Mouse (Mus musculus): ENCODE data around the gene Bach1. TPM values are rescaled to one million over a fixed set of nuclear protein-coding genes. Genes with fewer than 3 reads are reported as not detected.

Gene Bach1
- polyA plus RNA-seq (2014; fragmentation: Nextera tagmentation; extraction: Ambion mirVana), result 21.7 and 22.4 TPM in 2 replicates

GRCm38 (mm10) chr16:87698692-87699305 is at the start of gene Bach1:
Gene Bach1 (plus strand): TSS chr16:87698945.
- WGBS, result under 1% methylated on average over 72 of the region's 84 CpGs

GRCm38 (mm10) chr16:87652344-87652743 is 46.4 kb upstream of the Bach1 start:
- no peaks in the 10 kb centered on the region for H3K4me1 ChIP-seq (ENCODE audit: control insufficient read depth, insufficient read depth, low read length)
- no peaks in the 10 kb centered on the region for H3K9me3 ChIP-seq (ENCODE audit: control insufficient read depth, low read length)
- no peak overlapping the region for H3K9ac ChIP-seq (replicated peaks; ENCODE audit: low read depth, low read length)
- no peaks in the 10 kb centered on the region for H3K27me3 ChIP-seq (ENCODE audit: control insufficient read depth, insufficient read depth, low read length)
- H3K4me3 ChIP-seq (ENCODE audit: low read depth, low read length), result no peak overlapping the region
- 67% methylated on average over 8 of the region's 8 CpGs for WGBS
- H3K36me3 ChIP-seq (ENCODE audit: control insufficient read depth, insufficient read depth, low read length), result no peaks in the 10 kb centered on the region
- no peak overlapping the region for H3K27ac ChIP-seq (ENCODE audit: low read depth, low read length)
- ATAC-seq (ENCODE audit: low read depth), result no peak
- H3K4me2 ChIP-seq (ENCODE audit: low read depth, low read length), result no peak overlapping the region

More at GRCm38 (mm10) chr16:87698692-87699305, at the start of gene Bach1:
- Histone ChIP-seq H3K9ac (replicated peaks; ENCODE audit: low read depth, low read length) (peak within 1 kb of the TSS; percentile 97), H3K9me3 (ENCODE audit: control insufficient read depth, low read length) (no peaks in the 10 kb centered on the region), H3K4me3 (ENCODE audit: low read depth, low read length) (peak within 1 kb of the TSS; percentile 86), H3K4me1 (ENCODE audit: control insufficient read depth, insufficient read depth, low read length) (peaks cover 10% of the 10 kb centered on the region; the same call in 1 of the 2 replicates), H3K36me3 (ENCODE audit: control insufficient read depth, insufficient read depth, low read length) (no peaks in the 10 kb centered on the region), H3K4me2 (ENCODE audit: low read depth, low read length) (peak within 1 kb of the TSS; percentile 80), H3K27me3 (ENCODE audit: control insufficient read depth, insufficient read depth, low read length) (no peaks in the 10 kb centered on the region), H3K27ac (ENCODE audit: low read depth, low read length) (peak within 1 kb of the TSS; percentile 89)
- ATAC-seq (ENCODE audit: low read depth), result peak; percentile 93

GRCm38 (mm10) chr16:87652924-87653323 is 45.8 kb upstream of the Bach1 start:
- Histone ChIP-seq H3K27ac (ENCODE audit: low read depth, low read length) (no peak overlapping the region), H3K4me1 (ENCODE audit: control insufficient read depth, insufficient read depth, low read length) (no peaks in the 10 kb centered on the region), H3K9me3 (ENCODE audit: control insufficient read depth, low read length) (no peaks in the 10 kb centered on the region), H3K27me3 (ENCODE audit: control insufficient read depth, insufficient read depth, low read length) (no peaks in the 10 kb centered on the region), H3K36me3 (ENCODE audit: control insufficient read depth, insufficient read depth, low read length) (no peaks in the 10 kb centered on the region), H3K4me2 (ENCODE audit: low read depth, low read length) (no peak overlapping the region), H3K4me3 (ENCODE audit: low read depth, low read length) (no peak overlapping the region), H3K9ac (replicated peaks; ENCODE audit: low read depth, low read length) (no peak overlapping the region)
- WGBS, result 87% methylated on average over 13 of the region's 13 CpGs
- ATAC-seq (ENCODE audit: low read depth), result no peak

GRCm38 (mm10) chr16:87654016-87654575 is 44.6 kb upstream of the Bach1 start:
- Histone ChIP-seq H3K4me1 (ENCODE audit: control insufficient read depth, insufficient read depth, low read length) (no peaks in the 10 kb centered on the region), H3K4me3 (ENCODE audit: low read depth, low read length) (no peak overlapping the region), H3K36me3 (ENCODE audit: control insufficient read depth, insufficient read depth, low read length) (no peaks in the 10 kb centered on the region), H3K9me3 (ENCODE audit: control insufficient read depth, low read length) (no peaks in the 10 kb centered on the region), H3K27ac (ENCODE audit: low read depth, low read length) (no peak overlapping the region), H3K9ac (replicated peaks; ENCODE audit: low read depth, low read length) (no peak overlapping the region), H3K4me2 (ENCODE audit: low read depth, low read length) (no peak overlapping the region), H3K27me3 (ENCODE audit: control insufficient read depth, insufficient read depth, low read length) (no peaks in the 10 kb centered on the region)
- WGBS, result 80% methylated on average over 11 of the region's 11 CpGs
- no peak for ATAC-seq (ENCODE audit: low read depth)

- no peaks in the 10 kb centered on the region for H3K27me3 ChIP-seq (ENCODE audit: control insufficient read depth, insufficient read depth, low read length)
- 68% methylated on average over 5 of the region's 5 CpGs for WGBS
- ATAC-seq (ENCODE audit: low read depth), result no peak
Observed at GRCm38 (mm10) chr16:87655005-87655404, 43.7 kb upstream of the Bach1 start.

GRCm38 (mm10) chr16:87655579-87655978 is 43.2 kb upstream of the Bach1 start:
- no peak for ATAC-seq (ENCODE audit: low read depth)
- Histone ChIP-seq H3K4me1 (ENCODE audit: control insufficient read depth, insufficient read depth, low read length) (no peaks in the 10 kb centered on the region), H3K36me3 (ENCODE audit: control insufficient read depth, insufficient read depth, low read length) (no peaks in the 10 kb centered on the region), H3K4me2 (ENCODE audit: low read depth, low read length) (no peak overlapping the region), H3K27ac (ENCODE audit: low read depth, low read length) (no peak overlapping the region), H3K9ac (replicated peaks; ENCODE audit: low read depth, low read length) (no peak overlapping the region), H3K27me3 (ENCODE audit: control insufficient read depth, insufficient read depth, low read length) (no peaks in the 10 kb centered on the region), H3K4me3 (ENCODE audit: low read depth, low read length) (no peak overlapping the region), H3K9me3 (ENCODE audit: control insufficient read depth, low read length) (no peaks in the 10 kb centered on the region)
- WGBS, result 68% methylated on average over 9 of the region's 9 CpGs

More at GRCm38 (mm10) chr16:87655005-87655404, 43.7 kb upstream of the Bach1 start:
- Histone ChIP-seq H3K36me3 (ENCODE audit: control insufficient read depth, insufficient read depth, low read length) (no peaks in the 10 kb centered on the region), H3K4me2 (ENCODE audit: low read depth, low read length) (no peak overlapping the region), H3K4me1 (ENCODE audit: control insufficient read depth, insufficient read depth, low read length) (no peaks in the 10 kb centered on the region), H3K27ac (ENCODE audit: low read depth, low read length) (no peak overlapping the region), H3K9ac (replicated peaks; ENCODE audit: low read depth, low read length) (no peak overlapping the region), H3K4me3 (ENCODE audit: low read depth, low read length) (no peak overlapping the region), H3K9me3 (ENCODE audit: control insufficient read depth, low read length) (no peaks in the 10 kb centered on the region)

- 90% methylated on average over 4 of the region's 4 CpGs for WGBS
Observed at GRCm38 (mm10) chr16:87656771-87657170, 42.0 kb upstream of the Bach1 start.

GRCm38 (mm10) chr16:87657291-87657690 is 41.5 kb upstream of the Bach1 start:
- WGBS, result 94% methylated on average over 9 of the region's 9 CpGs
- H3K4me3 ChIP-seq (ENCODE audit: low read depth, low read length), result no peak overlapping the region
- H3K36me3 ChIP-seq (ENCODE audit: control insufficient read depth, insufficient read depth, low read length), result no peaks in the 10 kb centered on the region
- no peak overlapping the region for H3K27ac ChIP-seq (ENCODE audit: low read depth, low read length)
- no peak overlapping the region for H3K9ac ChIP-seq (replicated peaks; ENCODE audit: low read depth, low read length)
- ATAC-seq (ENCODE audit: low read depth), result no peak
- H3K4me2 ChIP-seq (ENCODE audit: low read depth, low read length), result no peak overlapping the region
- H3K4me1 ChIP-seq (ENCODE audit: control insufficient read depth, insufficient read depth, low read length), result no peaks in the 10 kb centered on the region
- no peaks in the 10 kb centered on the region for H3K27me3 ChIP-seq (ENCODE audit: control insufficient read depth, insufficient read depth, low read length)
- H3K9me3 ChIP-seq (ENCODE audit: control insufficient read depth, low read length), result no peaks in the 10 kb centered on the region

More at GRCm38 (mm10) chr16:87656771-87657170, 42.0 kb upstream of the Bach1 start:
- Histone ChIP-seq H3K36me3 (ENCODE audit: control insufficient read depth, insufficient read depth, low read length) (no peaks in the 10 kb centered on the region), H3K9me3 (ENCODE audit: control insufficient read depth, low read length) (no peaks in the 10 kb centered on the region), H3K4me3 (ENCODE audit: low read depth, low read length) (no peak overlapping the region), H3K27ac (ENCODE audit: low read depth, low read length) (no peak overlapping the region), H3K4me2 (ENCODE audit: low read depth, low read length) (no peak overlapping the region), H3K4me1 (ENCODE audit: control insufficient read depth, insufficient read depth, low read length) (no peaks in the 10 kb centered on the region), H3K27me3 (ENCODE audit: control insufficient read depth, insufficient read depth, low read length) (no peaks in the 10 kb centered on the region), H3K9ac (replicated peaks; ENCODE audit: low read depth, low read length) (no peak overlapping the region)
- ATAC-seq (ENCODE audit: low read depth), result no peak

- Histone ChIP-seq H3K27me3 (ENCODE audit: control insufficient read depth, insufficient read depth, low read length) (no peaks in the 10 kb centered on the region), H3K9ac (replicated peaks; ENCODE audit: low read depth, low read length) (no peak overlapping the region), H3K4me1 (ENCODE audit: control insufficient read depth, insufficient read depth, low read length) (no peaks in the 10 kb centered on the region), H3K9me3 (ENCODE audit: control insufficient read depth, low read length) (no peaks in the 10 kb centered on the region), H3K4me2 (ENCODE audit: low read depth, low read length) (no peak overlapping the region), H3K27ac (ENCODE audit: low read depth, low read length) (no peak overlapping the region), H3K4me3 (ENCODE audit: low read depth, low read length) (no peak overlapping the region), H3K36me3 (ENCODE audit: control insufficient read depth, insufficient read depth, low read length) (no peaks in the 10 kb centered on the region)
- ATAC-seq (ENCODE audit: low read depth), result no peak
- WGBS, result 84% methylated on average over 12 of the region's 12 CpGs
Observed at GRCm38 (mm10) chr16:87661024-87661471, 37.7 kb upstream of the Bach1 start.

Data from neural tube, embryonic 14.5 days (tissue).